Mouse (Mus musculus) G1E (cell line): ENCODE measurements around the gene Klhdc8a. TPM values are rescaled to one million over a fixed set of nuclear protein-coding genes. Genes with fewer than 3 reads are reported as not detected.
"Not testable (repeated sequence)": the region's sequence is repeated elsewhere in the genome, so short reads cannot be mapped to it uniquely, and the experiment has no call there.

Source experiments
- ATAC-seq: 2 replicates; pipeline ENCODE4 v1.8.0; 2016; ENCODE audit warnings: mild to moderate bottlenecking; ENCODE audit not compliant: insufficient number of reproducible peaks, poor library complexity, low FRiP score, severe bottlenecking; ENCODE audit errors: extremely low read depth
- DNase-seq: peaks from one replicate; pipeline ENCODE4 v3.0.0; 2012; ENCODE audit warnings: low spot score
- H3K27me3 ChIP-seq: 2 replicates; pipeline ENCODE4 v1.6.1; 2012; ENCODE audit warnings: mild to moderate bottlenecking, low read length, inconsistent platforms; ENCODE audit not compliant: insufficient read depth
- H3K36me3 ChIP-seq: replicated peaks from 2 replicates; pipeline ENCODE3; 2012; ENCODE audit warnings: mild to moderate bottlenecking, inconsistent platforms
- H3K4me1 ChIP-seq: 2 replicates; pipeline ENCODE4 v1.6.1; 2012; ENCODE audit warnings: low read depth, low read length, inconsistent platforms, mixed read lengths; ENCODE audit not compliant: insufficient read depth
- H3K4me3 ChIP-seq: 2 replicates; pipeline ENCODE4 v1.5.1; 2012; ENCODE audit warnings: low read depth, mild to moderate bottlenecking, inconsistent platforms, low read length, moderate library complexity, mixed read lengths
- H3K9me3 ChIP-seq: replicated peaks from 2 replicates; pipeline ENCODE4 v1.6.1; 2012; ENCODE audit warnings: inconsistent platforms
- CTCF ChIP-seq: IDR thresholded peaks from 2 replicates; pipeline ENCODE4 v1.5.1; 2012; ENCODE audit warnings: low read depth, low read length, inconsistent platforms, mixed read lengths
- GATA1 ChIP-seq: IDR thresholded peaks from 2 replicates; pipeline ENCODE4 v1.6.1; 2012; ENCODE audit warnings: borderline replicate concordance, low read length, inconsistent platforms, mixed read lengths
- GATA2 ChIP-seq: IDR thresholded peaks from 2 replicates; pipeline ENCODE4 v1.6.1; 2012; ENCODE audit warnings: low read depth, low read length, inconsistent platforms, borderline replicate concordance
- POLR2AphosphoS5 ChIP-seq: IDR thresholded peaks from 2 replicates; pipeline ENCODE4 v1.6.1; 2012; ENCODE audit warnings: low read depth, low read length, inconsistent platforms; ENCODE audit not compliant: insufficient replicate concordance
- TAL1 ChIP-seq: conservative IDR thresholded peaks from 2 replicates; pipeline ENCODE4 v1.6.1; 2012; ENCODE audit warnings: low read depth, low read length, inconsistent platforms, mixed read lengths
- polyA plus RNA-seq: library from polyadenylated mRNA; stranded (reverse); fragments of >175 nt; gene quantifications from 2 replicates; pipeline ENCODE4 v1.2.3, GENCODE M21; 2012
- total RNA-seq, 2 experiments: library from RNA; stranded (forward) in 1 of 2; stranded (reverse) in 1 of 2; fragments of 200-1000 nt in 1 of 2; fragments of >200 nt in 1 of 2; fragmentation: Nextera tagmentation in 1 of 2; gene quantifications; 2 replicates each; pipeline ENCODE4 v1.2.3; 2014 to 2017

Gene Klhdc8a
- total and polyA plus RNA-seq, 3 experiments = 0.11 TPM; not detected in 2

DNA sequence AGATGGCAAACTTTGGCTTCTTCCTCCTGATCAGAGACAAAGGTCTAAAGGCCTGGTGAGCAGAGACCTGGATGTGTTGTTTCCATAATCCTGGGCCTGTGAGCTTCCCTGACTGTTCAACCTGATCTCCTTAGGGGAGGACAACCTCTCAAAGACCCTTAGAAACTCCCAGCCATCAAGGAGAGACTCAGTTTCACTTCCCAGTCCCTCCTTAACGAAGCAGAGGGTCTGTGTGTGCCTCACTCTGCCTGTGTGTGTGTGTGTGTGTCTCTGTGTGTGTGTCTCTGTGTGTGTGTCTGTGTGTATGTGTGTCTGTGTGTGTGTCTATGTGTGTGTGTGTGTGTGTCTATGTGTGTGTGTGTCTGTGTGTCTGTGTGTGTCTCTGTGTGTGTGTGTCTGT is 45.2 kb downstream of the Klhdc8a start:
- Histone ChIP-seq H3K9me3 (no peaks in the 10 kb centered on the region), H3K4me3 (no peak overlapping the region), H3K36me3 (peaks cover 34% of the 10 kb centered on the region), H3K4me1 (peaks cover 64% of the 10 kb centered on the region), H3K27me3 (peaks cover 14% of the 10 kb centered on the region; the same call in 1 of the 2 replicates)
- no peak for ATAC-seq
- no peak for DNase-seq
- TF ChIP-seq TAL1 (no peak), CTCF (no peak), GATA2 (no peak), POLR2AphosphoS5 (no peak), GATA1 (no peak)

- Histone ChIP-seq H3K4me3 (no peak overlapping the region), H3K9me3 (peaks cover 2% of the 10 kb centered on the region), H3K27me3 (peaks cover 14% of the 10 kb centered on the region; the same call in 1 of the 2 replicates), H3K36me3 (peaks cover 40% of the 10 kb centered on the region), H3K4me1 (peaks cover 49% of the 10 kb centered on the region)
- ATAC-seq (no peak), DNase-seq (no peak)
- TF ChIP-seq GATA1 (no peak), POLR2AphosphoS5 (no peak), GATA2 (no peak), TAL1 (no peak), CTCF (no peak)
Observed at GRCm38 (mm10) chr1:132345514-132345913, 47.1 kb downstream of the Klhdc8a start.

- no peak for TF ChIP-seq CTCF
- no peak for TF ChIP-seq POLR2AphosphoS5
- no peak for TF ChIP-seq TAL1
- TF ChIP-seq GATA1 = no peak
- no peak for TF ChIP-seq GATA2
- no peak for DNase-seq
- Histone ChIP-seq H3K27me3 (peaks cover 14% of the 10 kb centered on the region; the same call in 1 of the 2 replicates), H3K36me3 (peaks cover 44% of the 10 kb centered on the region), H3K4me3 (no peak overlapping the region), H3K4me1 (peaks cover 41% of the 10 kb centered on the region), H3K9me3 (peaks cover 9% of the 10 kb centered on the region)
- ATAC-seq = no peak
Observed at GRCm38 (mm10) chr1:132346134-132346851, 47.9 kb downstream of the Klhdc8a start.

DNA sequence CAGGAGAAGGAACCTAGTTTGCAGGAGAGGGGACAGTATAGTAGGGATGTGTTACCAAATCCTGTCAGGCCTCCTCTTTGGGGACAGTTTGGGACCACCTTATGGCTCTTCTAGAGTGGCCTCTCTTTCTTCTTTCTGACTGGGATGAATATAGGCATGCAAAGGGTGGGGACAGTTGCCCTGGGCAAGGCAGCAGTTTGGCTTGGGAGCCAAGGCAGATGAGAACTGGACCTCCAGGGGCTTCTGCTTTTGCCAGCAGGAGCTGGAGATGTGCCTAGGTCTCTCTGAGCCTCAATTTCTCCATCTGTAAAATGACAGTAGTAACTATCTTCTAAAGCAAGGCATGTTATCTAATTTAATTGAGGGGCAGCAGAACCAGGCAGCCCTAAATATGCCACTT is 48.5 kb downstream of the Klhdc8a start:
- no peak overlapping the region for H3K4me3 ChIP-seq
- H3K9me3 ChIP-seq = peaks cover 9% of the 10 kb centered on the region
- peaks cover 17% of the 10 kb centered on the region; the same call in 1 of the 2 replicates for H3K27me3 ChIP-seq
- peaks cover 35% of the 10 kb centered on the region for H3K4me1 ChIP-seq
- TF ChIP-seq TAL1 (no peak), POLR2AphosphoS5 (no peak), CTCF (no peak), GATA1 (no peak), GATA2 (no peak)
- ATAC-seq = no peak
- H3K36me3 ChIP-seq = peaks cover 44% of the 10 kb centered on the region
- DNase-seq = no peak

DNA sequence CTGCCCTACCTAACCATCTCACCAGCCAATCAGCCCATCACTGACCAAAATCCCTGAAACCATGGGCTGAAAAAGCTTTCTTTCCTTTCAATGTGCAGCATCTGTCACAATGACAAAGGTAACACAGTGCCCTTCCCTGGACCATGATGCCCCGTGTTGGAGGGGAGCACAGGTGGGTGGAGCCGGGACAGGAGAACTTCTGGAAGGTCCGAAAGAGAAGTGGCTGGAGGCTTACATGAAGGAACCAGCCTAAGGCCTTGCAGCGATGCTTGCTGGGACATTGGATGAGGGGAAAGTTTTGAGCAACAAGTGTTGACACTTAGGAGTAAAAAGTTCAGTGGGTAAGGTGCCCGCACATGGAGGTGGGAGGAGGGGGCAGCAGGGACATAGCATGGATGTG is 50.0 kb downstream of the Klhdc8a start:
- TF ChIP-seq CTCF (no peak), POLR2AphosphoS5 (no peak), TAL1 (no peak), GATA2 (no peak), GATA1 (no peak)
- Histone ChIP-seq H3K9me3 (peaks cover 9% of the 10 kb centered on the region), H3K27me3 (peaks cover 17% of the 10 kb centered on the region; the same call in 1 of the 2 replicates), H3K4me3 (no peak overlapping the region), H3K4me1 (peaks cover 23% of the 10 kb centered on the region), H3K36me3 (peaks cover 44% of the 10 kb centered on the region)
- ATAC-seq = no peak
- no peak for DNase-seq

- H3K4me3 ChIP-seq, DNase-seq, H3K9me3 ChIP-seq, ATAC-seq: not testable (repeated sequence)
- H3K27me3 ChIP-seq = peaks cover 17% of the 10 kb centered on the region; the same call in 1 of the 2 replicates
- H3K4me1 ChIP-seq = peaks cover 24% of the 10 kb centered on the region
- peaks cover 44% of the 10 kb centered on the region for H3K36me3 ChIP-seq
Observed at GRCm38 (mm10) chr1:132349049-132349448, 50.6 kb downstream of the Klhdc8a start.

DNA sequence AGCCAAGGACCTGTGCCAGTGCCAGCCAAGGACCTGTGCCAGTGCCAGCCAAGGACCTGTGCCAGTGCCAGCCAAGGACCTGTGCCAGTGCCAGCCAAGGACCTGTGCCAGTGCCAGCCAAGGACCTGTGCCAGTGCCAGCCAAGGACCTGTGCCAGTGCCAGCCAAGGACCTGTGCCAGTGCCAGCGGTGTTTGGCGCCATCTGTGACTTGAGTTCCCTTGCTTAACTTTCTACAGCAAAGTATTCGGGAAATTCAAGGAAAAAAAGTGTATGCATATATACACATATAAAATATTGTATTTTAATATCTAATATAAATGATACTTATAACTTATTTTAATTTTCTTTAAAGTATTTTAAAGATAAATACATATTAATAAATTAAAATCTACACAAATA is 51.2 kb downstream of the Klhdc8a start:
- Histone ChIP-seq H3K4me1 (peaks cover 24% of the 10 kb centered on the region), H3K36me3 (peaks cover 45% of the 10 kb centered on the region), H3K27me3 (peaks cover 17% of the 10 kb centered on the region; the same call in 1 of the 2 replicates)
- H3K4me3 ChIP-seq, H3K9me3 ChIP-seq, ATAC-seq, DNase-seq: not testable (repeated sequence)
